Mouse (Mus musculus): ENCODE data around the gene Med11. TPM values are rescaled to one million over a fixed set of nuclear protein-coding genes. Genes with fewer than 3 reads are reported as not detected.

Gene Med11
- polyA plus RNA-seq, 1 experiment = 14.8 TPM

GRCm38 (mm10) chr11:70443964-70444363 is 7.8 kb upstream of the Med11 start:
- TF ChIP-seq CTCF (IDR thresholded peaks at IDR 0.05; ENCODE audit: extremely low read depth, insufficient read depth, low read length) (no peak), POLR2A (IDR thresholded peaks at IDR 0.05; ENCODE audit: extremely low read depth, insufficient read depth, low read length) (no peak)
- Histone ChIP-seq H3K4me3 (ENCODE audit: insufficient read depth, low read length) (no peak overlapping the region), H3K27ac (ENCODE audit: insufficient read depth, low read length) (no peak overlapping the region), H3K4me1 (ENCODE audit: control insufficient read depth, insufficient read depth, low read length) (no peaks in the 10 kb centered on the region)

GRCm38 (mm10) chr11:70444667-70445066 is 7.1 kb upstream of the Med11 start:
- TF ChIP-seq CTCF (IDR thresholded peaks at IDR 0.05; ENCODE audit: extremely low read depth, insufficient read depth, low read length) (no peak), POLR2A (IDR thresholded peaks at IDR 0.05; ENCODE audit: extremely low read depth, insufficient read depth, low read length) (no peak)
- Histone ChIP-seq H3K4me1 (ENCODE audit: control insufficient read depth, insufficient read depth, low read length) (no peaks in the 10 kb centered on the region), H3K27ac (ENCODE audit: insufficient read depth, low read length) (no peak overlapping the region), H3K4me3 (ENCODE audit: insufficient read depth, low read length) (no peak overlapping the region)

- TF ChIP-seq POLR2A (IDR thresholded peaks at IDR 0.05; ENCODE audit: extremely low read depth, insufficient read depth, low read length) = no peak
- TF ChIP-seq CTCF (IDR thresholded peaks at IDR 0.05; ENCODE audit: extremely low read depth, insufficient read depth, low read length) = no peak
- Histone ChIP-seq H3K4me1 (ENCODE audit: control insufficient read depth, insufficient read depth, low read length) (no peaks in the 10 kb centered on the region), H3K4me3 (ENCODE audit: insufficient read depth, low read length) (no peak overlapping the region), H3K27ac (ENCODE audit: insufficient read depth, low read length) (no peak overlapping the region)
Measured at GRCm38 (mm10) chr11:70446756-70447155, 5.0 kb upstream of the Med11 start.

GRCm38 (mm10) chr11:70447373-70447772 is 4.3 kb upstream of the Med11 start:
- Histone ChIP-seq H3K4me1 (ENCODE audit: control insufficient read depth, insufficient read depth, low read length) (no peaks in the 10 kb centered on the region), H3K27ac (ENCODE audit: insufficient read depth, low read length) (no peak overlapping the region), H3K4me3 (ENCODE audit: insufficient read depth, low read length) (no peak overlapping the region)
- TF ChIP-seq CTCF (IDR thresholded peaks at IDR 0.05; ENCODE audit: extremely low read depth, insufficient read depth, low read length) (no peak), POLR2A (IDR thresholded peaks at IDR 0.05; ENCODE audit: extremely low read depth, insufficient read depth, low read length) (no peak)

GRCm38 (mm10) chr11:70450926-70451325 is 793 bp upstream of the Med11 start:
- no peak for TF ChIP-seq CTCF (IDR thresholded peaks at IDR 0.05; ENCODE audit: extremely low read depth, insufficient read depth, low read length)
- TF ChIP-seq POLR2A (IDR thresholded peaks at IDR 0.05; ENCODE audit: extremely low read depth, insufficient read depth, low read length) = no peak
- Histone ChIP-seq H3K4me1 (ENCODE audit: control insufficient read depth, insufficient read depth, low read length) (no peaks in the 10 kb centered on the region; the same call in 1 of the 2 replicates), H3K27ac (ENCODE audit: insufficient read depth, low read length) (no peak overlapping the region), H3K4me3 (ENCODE audit: insufficient read depth, low read length) (no peak overlapping the region)

GRCm38 (mm10) chr11:70453261-70454044 is 1.7 kb downstream of the Med11 start:
- TF ChIP-seq POLR2A (IDR thresholded peaks at IDR 0.05; ENCODE audit: extremely low read depth, insufficient read depth, low read length) = no peak
- no peak for TF ChIP-seq CTCF (IDR thresholded peaks at IDR 0.05; ENCODE audit: extremely low read depth, insufficient read depth, low read length)

GRCm38 (mm10) chr11:70458688-70459600 is 7.2 kb downstream of the Med11 start, which contains the start of gene Zmynd15:
Zmynd15 (plus strand) TSS chr11:70459433.
- TF ChIP-seq CTCF (IDR thresholded peaks at IDR 0.05; ENCODE audit: extremely low read depth, insufficient read depth, low read length) (no peak), POLR2A (IDR thresholded peaks at IDR 0.05; ENCODE audit: extremely low read depth, insufficient read depth, low read length) (no peak)
- H3K4me1 ChIP-seq (ENCODE audit: control insufficient read depth, insufficient read depth, low read length) = no peaks in the 10 kb centered on the region; the same call in 1 of the 2 replicates
- peak within 1 kb of the TSS; percentile 37 for H3K4me3 ChIP-seq (ENCODE audit: insufficient read depth, low read length)
- no peak within 1 kb of the TSS for H3K27ac ChIP-seq (ENCODE audit: insufficient read depth, low read length)

More at GRCm38 (mm10) chr11:70453261-70454044, 1.7 kb downstream of the Med11 start:
- Histone ChIP-seq H3K4me3 (ENCODE audit: insufficient read depth, low read length) (no peak overlapping the region), H3K4me1 (ENCODE audit: control insufficient read depth, insufficient read depth, low read length) (no peaks in the 10 kb centered on the region; the same call in 1 of the 2 replicates), H3K27ac (ENCODE audit: insufficient read depth, low read length) (no peak overlapping the region)

- no peak for TF ChIP-seq CTCF (IDR thresholded peaks at IDR 0.05; ENCODE audit: extremely low read depth, insufficient read depth, low read length)
- TF ChIP-seq POLR2A (IDR thresholded peaks at IDR 0.05; ENCODE audit: extremely low read depth, insufficient read depth, low read length) = no peak
- Histone ChIP-seq H3K4me3 (ENCODE audit: insufficient read depth, low read length) (peak within 1 kb of the TSS; percentile 37), H3K27ac (ENCODE audit: insufficient read depth, low read length) (no peak within 1 kb of the TSS), H3K4me1 (ENCODE audit: control insufficient read depth, insufficient read depth, low read length) (no peaks in the 10 kb centered on the region; the same call in 1 of the 2 replicates)
Measured at GRCm38 (mm10) chr11:70459601-70460101, 7.9 kb downstream of the Med11 start, which contains the start of gene Cxcl16. Cxcl16 (minus strand) TSS chr11:70459984.

GRCm38 (mm10) chr11:70463970-70464369 is 12.3 kb downstream of the Med11 start:
- TF ChIP-seq CTCF (IDR thresholded peaks at IDR 0.05; ENCODE audit: extremely low read depth, insufficient read depth, low read length) = no peak
- TF ChIP-seq POLR2A (IDR thresholded peaks at IDR 0.05; ENCODE audit: extremely low read depth, insufficient read depth, low read length) = no peak

More at GRCm38 (mm10) chr11:70463970-70464369, 12.3 kb downstream of the Med11 start:
- no peaks in the 10 kb centered on the region; the same call in 1 of the 2 replicates for H3K4me1 ChIP-seq (ENCODE audit: control insufficient read depth, insufficient read depth, low read length)
- no peak overlapping the region for H3K27ac ChIP-seq (ENCODE audit: insufficient read depth, low read length)
- no peak overlapping the region for H3K4me3 ChIP-seq (ENCODE audit: insufficient read depth, low read length)
